Mouse (Mus musculus) stomach, postnatal 0 days (tissue): ENCODE data around the gene Stra6. TPM values are rescaled to one million over a fixed set of nuclear protein-coding genes. Genes with fewer than 3 reads are reported as not detected.

Experiments used
- ATAC-seq: fragments of 200-750 bp; cut with Nextera tagmentation; 2 replicates; pipeline ENCODE4 v1.8.0; 2017; ENCODE audit not compliant: low FRiP score, low TSS enrichment
- DNase-seq: peaks from one replicate; pipeline ENCODE4 v3.0.0-alpha.2; 2016; ENCODE audit warnings: low spot score
- H3K27ac ChIP-seq: fragments of 300-500 bp; sonication (generic); replicated peaks from 2 replicates; pipeline ENCODE4 v1.5.1; 2014; ENCODE audit warnings: mild to moderate bottlenecking, control low read depth
- H3K27me3 ChIP-seq: fragments of 300-500 bp; sonication (generic); 2 replicates; pipeline ENCODE4 v1.6.1; 2014; ENCODE audit warnings: low read length; ENCODE audit not compliant: control insufficient read depth, insufficient read depth
- H3K36me3 ChIP-seq: fragments of 300-500 bp; sonication (generic); 2 replicates; pipeline ENCODE4 v1.6.1; 2014; ENCODE audit warnings: low read length, mixed read lengths; ENCODE audit not compliant: control insufficient read depth, insufficient read depth
- H3K4me1 ChIP-seq: fragments of 300-500 bp; sonication (generic); replicated peaks from 2 replicates; pipeline ENCODE4 v1.6.1; 2014; ENCODE audit warnings: antibody characterized with exemption; ENCODE audit not compliant: control insufficient read depth, insufficient read depth
- H3K4me2 ChIP-seq: fragments of 300-500 bp; sonication (generic); replicated peaks from 2 replicates; pipeline ENCODE4 v1.6.1; 2014; ENCODE audit warnings: low read depth, mild to moderate bottlenecking, control low read depth, moderate library complexity
- H3K4me3 ChIP-seq: fragments of 300-500 bp; sonication (generic); 2 replicates; pipeline ENCODE4 v1.5.1; 2014; ENCODE audit warnings: low read depth, low read length, control low read depth
- H3K9ac ChIP-seq: fragments of 300-500 bp; sonication (generic); 2 replicates; pipeline ENCODE4 v1.6.1; 2014; ENCODE audit warnings: mild to moderate bottlenecking, low read length, control low read depth, mixed read lengths
- H3K9me3 ChIP-seq: fragments of 300-500 bp; sonication (generic); 2 replicates; pipeline ENCODE4 v1.6.1; 2016; ENCODE audit warnings: low read length; ENCODE audit not compliant: control insufficient read depth
- CTCF ChIP-seq: IDR thresholded peaks from 2 replicates; pipeline ENCODE4 v1.5.1; 2016; ENCODE audit warnings: antibody characterized with exemption, low read depth, mild to moderate bottlenecking, moderate library complexity
- EP300 ChIP-seq: optimal IDR thresholded peaks from 2 replicates; pipeline ENCODE3; 2016; ENCODE audit warnings: antibody characterized with exemption
- whole genome bisulfite sequencing: fragments of 180-500 bp; shearing (Covaris S2); extraction: QIAGEN DNeasy Blood & Tissue Kit; methylation state at CpG from one replicate; pipeline ENCODE4 v1.1.7; 2014; 5-methylcytosine and 5-hydroxymethylcytosine counted together
- polyA plus RNA-seq: library from polyadenylated mRNA; unstranded; fragments of >200 nt; fragmentation: Nextera tagmentation; extraction: Ambion mirVana; gene quantifications from 2 replicates; pipeline ENCODE4 v1.2.1, GENCODE M21; 2015

The Stra6 gene
- polyA plus RNA-seq, 1 experiment from 2014 or later: 0.18 TPM

- Histone ChIP-seq H3K4me3 (no peak overlapping the region), H3K27ac (no peak overlapping the region), H3K9me3 (no peaks in the 10 kb centered on the region), H3K27me3 (no peaks in the 10 kb centered on the region), H3K4me1 (no peaks in the 10 kb centered on the region), H3K36me3 (no peaks in the 10 kb centered on the region), H3K4me2 (no peak overlapping the region), H3K9ac (no peak overlapping the region)
- TF ChIP-seq CTCF (peak; percentile 22; the same call in 1 of the 2 replicates), EP300 (no peak)
- WGBS: 76% methylated on average over 3 of the region's 3 CpGs
- DNase-seq (no peak), ATAC-seq (no peak)
Measured at GRCm38 (mm10) chr9:58093776-58094175, 30.2 kb downstream of the Stra6 start.

DNA sequence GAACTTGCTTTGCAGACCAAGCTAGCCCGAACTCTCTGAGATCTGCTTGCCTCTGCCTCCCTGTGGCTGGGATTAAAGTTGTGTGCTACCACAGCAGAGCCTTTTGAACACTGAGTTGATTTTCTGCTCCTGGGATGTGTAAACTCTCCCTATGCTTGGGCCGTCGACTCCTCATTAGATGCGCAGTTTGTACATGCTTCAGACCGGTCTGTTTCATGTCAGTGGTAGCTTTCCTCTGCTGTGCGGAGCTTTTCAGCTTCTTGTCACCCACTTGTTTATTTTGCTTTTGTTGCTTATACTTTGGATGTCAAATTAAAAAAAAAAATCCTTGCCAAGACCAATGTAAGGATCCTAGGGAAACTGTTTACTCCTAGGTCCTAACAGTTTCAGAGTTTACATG is 32.4 kb downstream of the Stra6 start:
- DNase-seq (no peak), ATAC-seq (no peak)
- no peak overlapping the region for H3K4me2 ChIP-seq
- H3K4me3 ChIP-seq: no peak overlapping the region
- H3K27me3 ChIP-seq: no peaks in the 10 kb centered on the region
- H3K4me1 ChIP-seq: no peaks in the 10 kb centered on the region
- TF ChIP-seq CTCF: no peak
- no peak for TF ChIP-seq EP300
- 57% methylated on average over 6 of the region's 6 CpGs for WGBS
- no peak overlapping the region for H3K27ac ChIP-seq
- no peak overlapping the region for H3K9ac ChIP-seq
- no peaks in the 10 kb centered on the region for H3K9me3 ChIP-seq
- H3K36me3 ChIP-seq: no peaks in the 10 kb centered on the region

- Histone ChIP-seq H3K4me2 (no peak overlapping the region), H3K36me3 (no peaks in the 10 kb centered on the region), H3K4me3 (no peak overlapping the region), H3K27me3 (no peaks in the 10 kb centered on the region), H3K27ac (no peak overlapping the region), H3K9ac (no peak overlapping the region), H3K4me1 (no peaks in the 10 kb centered on the region), H3K9me3 (no peaks in the 10 kb centered on the region)
- DNase-seq (no peak), ATAC-seq (no peak)
- WGBS: 80% methylated on average over 5 of the region's 5 CpGs
- TF ChIP-seq CTCF (no peak), EP300 (no peak)
Measured at GRCm38 (mm10) chr9:58096629-58097301, 33.2 kb downstream of the Stra6 start.

DNA sequence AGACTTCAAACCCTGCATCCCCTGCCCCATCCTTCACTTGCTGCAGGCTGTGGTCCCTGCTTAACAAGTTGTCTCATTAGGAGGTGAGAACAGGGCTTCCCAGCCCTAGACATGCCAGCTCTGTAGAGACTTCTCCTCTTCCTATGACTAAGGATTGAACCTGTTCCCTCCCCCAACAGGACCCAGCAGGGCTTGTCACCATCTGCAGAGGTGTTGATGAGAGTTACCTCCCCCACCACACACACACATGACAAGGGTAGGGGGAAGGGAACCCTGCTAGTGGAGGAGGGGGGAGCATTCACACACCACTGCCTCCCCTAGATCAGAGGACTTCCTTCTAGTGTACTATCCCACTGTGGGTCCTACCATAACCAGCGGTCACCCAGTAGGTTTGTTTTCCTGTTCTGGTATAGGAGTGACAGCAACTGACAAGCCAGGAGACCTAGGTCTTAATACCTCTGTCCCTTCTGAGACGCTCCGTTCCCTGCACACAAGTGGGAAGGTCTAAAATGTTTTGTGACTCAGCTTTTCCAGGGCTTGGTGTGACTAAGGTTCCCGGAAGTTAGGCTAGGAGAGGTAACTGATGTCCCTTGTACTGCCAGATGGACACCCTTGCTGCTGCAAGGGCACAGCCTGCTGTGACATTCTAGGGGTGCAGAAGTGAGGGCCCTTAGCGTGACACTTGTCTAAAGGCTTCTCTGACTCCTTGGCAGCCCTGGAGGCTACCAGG is 36.4 kb downstream of the Stra6 start:
- no peak for TF ChIP-seq CTCF
- TF ChIP-seq EP300: no peak
- no peak overlapping the region for H3K27ac ChIP-seq
- H3K36me3 ChIP-seq: no peaks in the 10 kb centered on the region
- H3K9me3 ChIP-seq: no peaks in the 10 kb centered on the region
- no peaks in the 10 kb centered on the region for H3K4me1 ChIP-seq
- no peak overlapping the region for H3K4me2 ChIP-seq
- DNase-seq: no peak
- H3K9ac ChIP-seq: no peak overlapping the region
- WGBS: 78% methylated on average over 5 of the region's 5 CpGs
- H3K4me3 ChIP-seq: no peak overlapping the region
- H3K27me3 ChIP-seq: no peaks in the 10 kb centered on the region
- peak; percentile 74 for ATAC-seq

GRCm38 (mm10) chr9:58102013-58102412 is 38.4 kb downstream of the Stra6 start:
- no peaks in the 10 kb centered on the region for H3K36me3 ChIP-seq
- no peak overlapping the region for H3K27ac ChIP-seq
- no peaks in the 10 kb centered on the region for H3K27me3 ChIP-seq
- TF ChIP-seq CTCF: no peak
- TF ChIP-seq EP300: no peak
- H3K4me2 ChIP-seq: no peak overlapping the region
- no peak overlapping the region for H3K4me3 ChIP-seq
- no peaks in the 10 kb centered on the region for H3K4me1 ChIP-seq
- DNase-seq: no peak
- ATAC-seq: no peak
- 76% methylated on average over 4 of the region's 4 CpGs for WGBS
- no peak overlapping the region for H3K9ac ChIP-seq
- no peaks in the 10 kb centered on the region for H3K9me3 ChIP-seq

DNA sequence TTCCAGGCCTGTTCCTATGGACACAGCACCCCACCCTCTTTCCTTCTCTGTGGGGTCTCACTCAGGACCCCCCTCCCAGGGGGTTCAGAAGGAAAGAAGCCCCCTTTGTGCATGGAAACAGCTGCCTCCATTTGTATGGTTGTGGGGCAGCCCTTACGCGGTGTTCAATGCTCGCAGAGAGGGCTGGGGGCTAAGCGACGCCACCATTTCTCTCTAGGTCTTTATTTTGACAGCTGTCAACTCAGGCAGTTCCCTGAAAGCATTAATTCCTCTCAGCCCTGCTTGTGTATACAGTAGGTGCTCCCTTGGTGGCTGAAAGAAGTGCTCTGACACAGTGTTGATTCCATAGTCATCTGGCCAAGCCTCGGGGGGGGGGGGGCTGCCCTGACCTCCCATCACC is 40.1 kb downstream of the Stra6 start:
- no peak overlapping the region for H3K4me2 ChIP-seq
- TF ChIP-seq CTCF: no peak
- no peak for TF ChIP-seq EP300
- H3K27me3 ChIP-seq: no peaks in the 10 kb centered on the region
- H3K9me3 ChIP-seq: no peaks in the 10 kb centered on the region
- H3K27ac ChIP-seq: no peak overlapping the region
- DNase-seq: no peak
- 60% methylated on average over 6 of the region's 6 CpGs for WGBS
- H3K36me3 ChIP-seq: no peaks in the 10 kb centered on the region
- no peak overlapping the region for H3K4me3 ChIP-seq
- no peaks in the 10 kb centered on the region for H3K4me1 ChIP-seq
- H3K9ac ChIP-seq: no peak overlapping the region
- ATAC-seq: no peak
